Mouse (Mus musculus) limb, embryonic 12.5 days (tissue): ENCODE data around the gene Trmt1l. TPM values are rescaled to one million over a fixed set of nuclear protein-coding genes. Genes with fewer than 3 reads are reported as not detected.
"Not testable (repeated sequence)": the region's sequence is repeated elsewhere in the genome, so short reads cannot be mapped to it uniquely, and the experiment has no call there.

ENCODE experiments used
- ATAC-seq: fragments of 200-750 bp; cut with Nextera tagmentation; 2 replicates; pipeline ENCODE4 v1.8.0; 2017; ENCODE audit warnings: low read depth, moderate TSS enrichment; ENCODE audit not compliant: insufficient number of reproducible peaks, insufficient read depth, low FRiP score, low TSS enrichment
- H3K27ac ChIP-seq: fragments of 300-500 bp; sonication (generic); 2 replicates; pipeline ENCODE4 v1.5.1; 2016; ENCODE audit warnings: mild to moderate bottlenecking, moderate library complexity
- H3K27me3 ChIP-seq: fragments of 300-500 bp; sonication (generic); 2 replicates; pipeline ENCODE4 v1.6.1; 2016; ENCODE audit warnings: mild to moderate bottlenecking, moderate library complexity
- H3K36me3 ChIP-seq: fragments of 300-500 bp; sonication (generic); 2 replicates; pipeline ENCODE4 v1.6.1; 2016; ENCODE audit warnings: mild to moderate bottlenecking, moderate library complexity
- H3K4me1 ChIP-seq: fragments of 300-500 bp; sonication (generic); replicated peaks from 2 replicates; pipeline ENCODE4 v1.6.1; 2016
- H3K4me2 ChIP-seq: fragments of 300-500 bp; sonication (generic); 2 replicates; pipeline ENCODE4 v1.6.1; 2016; ENCODE audit warnings: mild to moderate bottlenecking, moderate library complexity
- H3K4me3 ChIP-seq: fragments of 300-500 bp; sonication (generic); replicated peaks from 2 replicates; pipeline ENCODE4 v1.5.1; 2016; ENCODE audit warnings: mild to moderate bottlenecking
- H3K9ac ChIP-seq: fragments of 300-500 bp; sonication (generic); replicated peaks from 2 replicates; pipeline ENCODE4 v1.6.1; 2016; ENCODE audit warnings: mild to moderate bottlenecking, moderate library complexity
- H3K9me3 ChIP-seq: fragments of 300-500 bp; sonication (generic); 2 replicates; pipeline ENCODE4 v1.6.1; 2016; ENCODE audit warnings: mild to moderate bottlenecking, moderate library complexity
- WGBS: fragments of 180-500 bp; shearing (Covaris S2); methylation state at CpG from one replicate; pipeline ENCODE4 v1.1.7; 2016; 5-methylcytosine and 5-hydroxymethylcytosine counted together
- polyA plus RNA-seq: library from polyadenylated mRNA; unstranded; fragments of >200 nt; fragmentation: Nextera tagmentation; extraction: Ambion mirVana; gene quantifications from 2 replicates; pipeline ENCODE4 v1.2.1, GENCODE M21; 2016

The Trmt1l gene
- polyA plus RNA-seq, 1 experiment from 2014 or later, result 60.3 TPM

DNA sequence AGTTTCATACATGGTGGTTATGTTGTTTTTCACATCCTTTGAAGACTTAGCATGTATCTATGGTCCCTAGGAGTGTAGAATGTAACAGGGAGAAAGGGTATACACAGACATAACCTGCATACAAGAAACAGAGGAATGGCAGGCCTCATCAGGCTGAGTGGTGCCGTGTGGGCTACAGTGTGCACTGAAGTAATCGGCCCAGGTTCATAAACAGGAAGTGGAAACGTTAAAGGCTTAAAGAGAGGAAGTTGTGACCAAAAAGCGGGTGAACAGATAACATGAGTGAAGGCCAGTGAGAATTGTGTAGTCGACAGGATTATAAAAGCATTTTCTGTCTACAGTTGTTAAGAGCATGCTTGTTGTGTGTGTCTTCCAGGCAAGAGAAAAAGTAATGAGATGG lies 28.7 kb downstream of the Trmt1l start:
- Histone ChIP-seq H3K27ac (no peak overlapping the region), H3K4me1 (no peaks in the 10 kb centered on the region), H3K27me3 (no peaks in the 10 kb centered on the region), H3K9ac (no peak overlapping the region), H3K4me3 (no peak overlapping the region), H3K4me2 (no peak overlapping the region), H3K9me3 (no peaks in the 10 kb centered on the region), H3K36me3 (peaks cover 77% of the 10 kb centered on the region)
- ATAC-seq, result no peak
- WGBS, result 89% methylated on average over 5 of the region's 5 CpGs

DNA sequence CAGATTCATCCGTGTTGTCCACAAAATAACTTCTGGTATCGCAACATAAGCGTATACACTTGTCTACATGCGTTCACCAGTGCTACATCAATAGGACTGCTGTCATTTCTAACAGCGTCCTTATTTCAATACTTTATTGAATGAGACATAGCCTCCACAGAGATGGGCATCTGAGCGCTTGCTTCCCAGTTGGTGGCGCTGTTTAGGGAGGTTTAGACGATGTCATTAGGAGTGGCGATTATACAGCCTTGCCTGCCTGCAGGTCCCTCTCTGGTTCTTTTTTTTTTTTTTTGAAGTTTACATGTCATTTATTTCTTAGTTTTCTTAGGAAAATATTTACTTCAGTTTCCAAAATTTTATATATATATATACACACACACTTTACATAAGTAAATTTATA lies 32.9 kb downstream of the Trmt1l start:
- H3K9me3 ChIP-seq, result no peaks in the 10 kb centered on the region
- H3K27me3 ChIP-seq, result no peaks in the 10 kb centered on the region
- WGBS, result 84% methylated on average over 9 of the region's 9 CpGs
- H3K36me3 ChIP-seq, result peaks cover 46% of the 10 kb centered on the region
- no peak overlapping the region for H3K27ac ChIP-seq
- no peak overlapping the region for H3K4me2 ChIP-seq
- no peaks in the 10 kb centered on the region for H3K4me1 ChIP-seq
- ATAC-seq, result no peak
- H3K9ac ChIP-seq, result no peak overlapping the region
- H3K4me3 ChIP-seq, result no peak overlapping the region

DNA sequence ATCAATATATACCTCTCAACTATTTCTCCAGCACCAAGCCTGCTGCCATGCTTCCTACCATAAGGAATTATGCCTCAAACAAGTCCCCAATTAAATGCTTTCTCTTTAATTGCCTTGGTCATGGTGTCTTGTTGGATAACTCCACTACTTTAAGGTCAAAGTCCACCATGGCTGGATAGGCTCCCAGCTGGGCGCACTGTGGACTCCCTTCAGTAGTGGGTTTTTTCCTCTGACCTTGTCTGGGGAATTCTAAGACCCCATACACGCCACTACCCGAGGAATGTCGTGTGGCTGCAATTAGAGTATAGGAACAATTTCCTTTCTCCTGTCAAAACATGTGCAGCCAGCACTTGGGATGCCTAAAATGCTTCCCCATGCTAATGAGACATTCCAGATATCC lies 36.6 kb downstream of the Trmt1l start:
- Histone ChIP-seq H3K36me3 (peaks cover 35% of the 10 kb centered on the region), H3K9ac (no peak overlapping the region), H3K4me1 (no peaks in the 10 kb centered on the region), H3K27ac (no peak overlapping the region), H3K4me2 (no peak overlapping the region), H3K27me3 (no peaks in the 10 kb centered on the region), H3K4me3 (no peak overlapping the region), H3K9me3 (no peaks in the 10 kb centered on the region)
- no peak for ATAC-seq
- WGBS, result 37% methylated on average over 4 of the region's 4 CpGs

DNA sequence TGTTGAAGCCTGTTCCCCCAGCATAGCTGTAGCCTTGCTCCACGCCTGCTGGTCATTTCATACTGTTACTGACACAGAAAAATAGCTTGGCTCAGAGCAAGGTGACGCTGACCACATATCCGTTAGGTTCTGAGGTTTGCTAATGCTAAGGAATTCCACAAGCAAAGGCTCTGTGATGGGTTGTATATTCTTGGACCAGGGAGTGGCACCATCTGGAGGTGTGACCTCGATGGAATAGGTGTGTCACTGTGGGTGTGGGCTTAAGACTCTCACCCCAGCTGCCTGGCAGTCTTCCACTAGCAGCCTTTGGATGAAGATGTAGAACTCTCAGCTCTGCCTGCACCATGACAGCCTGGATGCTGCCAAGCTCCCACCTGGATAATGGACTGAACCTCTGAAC lies 38.2 kb downstream of the Trmt1l start:
- Histone ChIP-seq H3K9me3 (no peaks in the 10 kb centered on the region), H3K4me3 (no peak overlapping the region), H3K4me1 (no peaks in the 10 kb centered on the region), H3K4me2 (no peak overlapping the region), H3K27me3 (no peaks in the 10 kb centered on the region), H3K36me3 (peaks cover 36% of the 10 kb centered on the region), H3K9ac (no peak overlapping the region), H3K27ac (no peak overlapping the region)
- WGBS, result 88% methylated on average over 4 of the region's 4 CpGs
- no peak for ATAC-seq

DNA sequence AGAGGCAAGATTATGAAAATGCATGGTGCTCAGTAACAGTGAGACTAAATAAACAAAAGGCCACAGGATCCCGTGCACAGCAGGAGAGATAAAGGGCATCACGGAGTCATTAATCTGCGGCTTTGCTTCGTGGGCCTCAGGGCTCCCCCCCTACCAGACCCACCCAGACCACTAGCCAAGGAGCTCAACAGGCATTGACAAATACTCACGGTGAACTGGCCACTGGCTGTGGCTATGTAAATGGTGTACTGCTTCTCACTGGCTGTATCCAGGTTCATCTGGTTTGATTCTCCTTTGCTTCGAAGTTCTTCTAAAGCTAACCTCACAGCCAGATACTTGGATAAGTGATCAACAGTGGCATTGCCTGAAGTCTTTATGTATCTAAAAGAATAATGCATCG lies 43.1 kb downstream of the Trmt1l start:
- no peaks in the 10 kb centered on the region for H3K27me3 ChIP-seq
- ATAC-seq, result no peak
- H3K4me1 ChIP-seq, result no peaks in the 10 kb centered on the region
- WGBS, result 86% methylated on average over 7 of the region's 7 CpGs
- H3K27ac ChIP-seq, result no peak overlapping the region
- H3K36me3 ChIP-seq, result peaks cover 78% of the 10 kb centered on the region
- H3K4me3 ChIP-seq, result no peak overlapping the region
- H3K4me2 ChIP-seq, result no peak overlapping the region
- H3K9me3 ChIP-seq, result no peaks in the 10 kb centered on the region
- no peak overlapping the region for H3K9ac ChIP-seq

DNA sequence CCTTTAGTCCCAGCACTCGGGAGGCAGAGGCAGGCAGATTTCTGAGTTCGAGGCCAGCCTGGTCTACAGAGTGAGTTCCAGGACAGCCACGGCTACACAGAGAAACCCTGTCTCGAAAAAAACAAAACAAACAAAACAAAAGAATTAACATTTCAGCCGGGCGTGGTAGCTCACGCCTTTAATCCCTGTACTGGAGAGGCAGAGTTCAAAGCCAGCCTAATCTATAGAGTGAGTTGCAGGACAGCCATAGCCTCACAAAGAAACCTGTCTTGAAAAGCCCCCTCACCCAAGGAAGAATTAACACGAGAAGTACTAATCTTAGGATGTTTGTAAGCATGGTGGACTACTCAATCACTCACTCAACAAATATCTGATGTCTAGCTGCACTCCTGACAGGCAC lies 44.0 kb downstream of the Trmt1l start:
- H3K4me3 ChIP-seq, H3K4me2 ChIP-seq, H3K27me3 ChIP-seq, H3K9me3 ChIP-seq, H3K9ac ChIP-seq, ATAC-seq, H3K27ac ChIP-seq, H3K4me1 ChIP-seq: not testable (repeated sequence)
- WGBS, result 95% methylated on average over 8 of the region's 8 CpGs
- peaks cover 83% of the 10 kb centered on the region for H3K36me3 ChIP-seq

DNA sequence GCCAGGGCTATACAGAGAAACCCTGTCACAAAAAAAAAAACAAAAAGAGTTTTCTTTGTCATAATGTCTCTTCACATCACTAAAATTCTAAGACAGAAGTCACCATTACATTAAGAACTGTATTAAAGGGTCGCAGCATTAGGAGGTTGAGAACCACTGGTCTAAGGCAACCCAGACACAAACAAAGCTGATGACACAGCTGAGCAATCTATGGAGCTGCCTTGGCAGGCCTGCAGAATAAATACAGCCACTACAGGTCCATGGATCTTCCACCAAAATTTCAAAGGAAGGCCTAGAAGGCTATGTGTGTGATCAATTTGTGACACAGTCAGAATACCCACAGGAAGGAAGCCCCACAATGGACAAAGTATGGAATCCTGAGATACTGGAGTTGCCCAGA lies 54.2 kb downstream of the Trmt1l start:
- H3K27ac ChIP-seq, result no peak overlapping the region
- ATAC-seq, result no peak
- no peaks in the 10 kb centered on the region for H3K27me3 ChIP-seq
- H3K4me3 ChIP-seq, result no peak overlapping the region
- H3K9ac ChIP-seq, result no peak overlapping the region
- H3K9me3 ChIP-seq, result no peaks in the 10 kb centered on the region
- no peaks in the 10 kb centered on the region for H3K4me1 ChIP-seq
- no peak overlapping the region for H3K4me2 ChIP-seq
- 89% methylated on average over 1 of the region's 1 CpGs for WGBS
- peaks cover 39% of the 10 kb centered on the region for H3K36me3 ChIP-seq

DNA sequence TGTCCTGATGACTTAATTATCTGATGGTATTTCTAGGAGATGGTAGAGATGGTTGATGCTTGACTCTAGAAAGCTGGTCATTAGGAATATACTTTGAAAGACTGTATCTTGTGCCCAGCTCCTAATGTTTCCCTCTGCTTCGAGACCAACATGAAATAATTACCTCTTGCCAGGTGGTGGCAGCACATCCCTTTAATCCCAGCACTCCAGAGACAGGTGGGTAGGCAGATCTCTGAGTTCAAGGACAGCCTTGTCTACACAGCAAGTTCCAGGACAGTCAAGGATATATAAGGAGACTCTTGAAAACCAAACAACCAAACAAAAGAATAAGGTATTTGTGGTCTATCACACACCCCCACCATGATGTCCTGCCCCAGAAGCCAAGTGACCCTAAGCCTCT lies 55.2 kb downstream of the Trmt1l start:
- Histone ChIP-seq H3K27me3 (no peaks in the 10 kb centered on the region), H3K27ac (no peak overlapping the region), H3K4me2 (no peak overlapping the region), H3K4me3 (no peak overlapping the region), H3K9ac (no peak overlapping the region), H3K9me3 (no peaks in the 10 kb centered on the region), H3K4me1 (no peaks in the 10 kb centered on the region), H3K36me3 (peaks cover 35% of the 10 kb centered on the region)
- 72% methylated on average over 1 of the region's 1 CpGs for WGBS
- no peak for ATAC-seq

DNA sequence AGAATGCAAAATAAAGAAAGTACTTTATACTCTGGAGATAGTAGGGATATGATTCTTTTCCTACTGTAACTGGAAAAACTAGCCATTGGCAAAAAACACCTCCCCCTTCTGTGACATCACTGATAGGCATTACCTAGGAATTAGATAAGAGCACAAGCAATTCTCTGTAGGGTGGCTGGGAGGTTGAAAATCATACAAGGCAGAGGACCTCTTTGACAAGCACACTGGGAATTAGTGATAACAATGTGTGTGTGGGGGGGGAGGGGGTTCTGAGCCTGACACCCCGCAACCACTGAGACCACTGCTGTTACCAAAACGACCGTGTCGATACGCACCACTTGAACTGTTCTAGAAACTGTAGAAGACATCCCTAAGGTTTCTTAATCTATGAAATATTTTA lies 56.4 kb downstream of the Trmt1l start:
- Histone ChIP-seq H3K9ac (no peak overlapping the region), H3K27me3 (no peaks in the 10 kb centered on the region), H3K9me3 (no peaks in the 10 kb centered on the region), H3K4me3 (no peak overlapping the region), H3K4me2 (no peak overlapping the region), H3K4me1 (no peaks in the 10 kb centered on the region), H3K27ac (no peak overlapping the region), H3K36me3 (peaks cover 29% of the 10 kb centered on the region)
- ATAC-seq, result no peak
- 90% methylated on average over 5 of the region's 5 CpGs for WGBS

DNA sequence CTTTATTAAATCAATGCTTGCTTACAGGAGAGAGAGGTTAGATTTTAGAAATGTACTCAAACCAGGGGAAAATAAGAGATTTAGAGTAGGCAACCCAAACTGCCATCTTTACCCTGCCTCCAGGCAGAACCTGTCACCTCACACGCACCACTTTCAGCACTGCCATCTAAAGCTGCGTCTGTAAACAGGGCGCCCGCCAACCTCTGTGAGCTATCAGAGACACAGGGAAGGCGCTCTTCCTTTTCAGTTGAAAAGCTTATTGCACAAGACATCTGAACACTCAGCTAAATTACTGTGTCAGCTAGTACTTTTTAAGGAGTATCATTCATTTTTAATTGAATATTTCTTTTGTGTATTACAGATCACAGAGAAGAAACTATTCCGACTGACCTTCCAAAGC lies 61.5 kb downstream of the Trmt1l start:
- WGBS, result 94% methylated on average over 6 of the region's 6 CpGs
- no peak overlapping the region for H3K27ac ChIP-seq
- no peaks in the 10 kb centered on the region for H3K27me3 ChIP-seq
- peaks cover 9% of the 10 kb centered on the region; the same call in 1 of the 2 replicates for H3K4me1 ChIP-seq
- no peak overlapping the region for H3K9ac ChIP-seq
- no peaks in the 10 kb centered on the region for H3K9me3 ChIP-seq
- no peaks in the 10 kb centered on the region for H3K36me3 ChIP-seq
- ATAC-seq, result no peak
- H3K4me3 ChIP-seq, result no peak overlapping the region
- H3K4me2 ChIP-seq, result no peak overlapping the region

DNA sequence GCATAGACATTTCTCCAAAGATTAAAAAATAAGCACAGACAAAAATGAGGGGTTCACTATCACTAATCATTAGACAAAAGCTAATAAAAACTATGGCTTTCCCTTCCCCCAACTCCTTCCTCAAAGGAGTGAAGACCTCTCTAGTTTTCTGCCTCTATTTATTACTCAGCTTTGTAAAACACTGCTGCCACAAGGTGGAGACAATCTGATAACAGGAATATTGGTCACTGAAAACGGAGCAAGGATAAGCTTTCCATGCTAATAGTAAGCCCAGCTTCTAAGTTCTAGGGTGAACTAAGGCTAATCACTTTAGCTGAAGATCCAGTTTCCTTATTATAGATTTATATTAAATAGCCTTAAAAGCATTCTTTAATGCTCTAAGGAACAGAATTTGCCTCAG lies 64.1 kb downstream of the Trmt1l start:
- Histone ChIP-seq H3K4me1 (peaks cover 20% of the 10 kb centered on the region; the same call in 1 of the 2 replicates), H3K36me3 (no peaks in the 10 kb centered on the region), H3K27me3 (no peaks in the 10 kb centered on the region), H3K9me3 (no peaks in the 10 kb centered on the region), H3K9ac (no peak overlapping the region), H3K4me2 (no peak overlapping the region), H3K4me3 (no peak overlapping the region), H3K27ac (no peak overlapping the region)
- 50% methylated on average over 1 of the region's 1 CpGs for WGBS
- ATAC-seq, result no peak

DNA sequence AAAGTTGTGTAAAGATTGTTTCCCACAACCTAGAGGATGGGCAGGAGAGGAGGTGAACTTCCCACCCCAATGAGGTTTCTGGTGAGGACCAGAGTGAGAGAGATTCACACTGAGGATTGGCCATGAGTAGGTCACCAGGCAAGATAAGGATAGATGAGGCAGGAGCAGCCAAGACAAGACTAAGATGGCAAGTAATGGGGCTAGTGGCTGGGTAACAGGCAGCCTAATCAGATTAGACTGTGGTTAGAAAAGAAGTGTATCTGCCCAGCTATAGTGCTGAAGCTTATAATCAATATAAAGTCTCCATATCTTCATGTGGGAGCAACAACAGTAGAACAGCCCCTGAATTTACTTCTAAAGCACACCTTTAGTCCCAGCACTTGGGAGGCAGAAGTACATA lies 65.5 kb downstream of the Trmt1l start:
- no peaks in the 10 kb centered on the region for H3K36me3 ChIP-seq
- ATAC-seq, result no peak
- H3K4me1 ChIP-seq, result peaks cover 30% of the 10 kb centered on the region
- no peaks in the 10 kb centered on the region for H3K27me3 ChIP-seq
- no peak overlapping the region for H3K4me2 ChIP-seq
- H3K27ac ChIP-seq, result no peak overlapping the region
- no peak overlapping the region for H3K4me3 ChIP-seq
- no peaks in the 10 kb centered on the region for H3K9me3 ChIP-seq
- no peak overlapping the region for H3K9ac ChIP-seq
